Mouse (Mus musculus): ENCODE results near the gene Cyp4a12b.
"Not testable (repeated sequence)": the region's sequence is repeated elsewhere in the genome, so short reads cannot be mapped to it uniquely, and the experiment has no call there.

- TF ChIP-seq CTCF (IDR thresholded peaks at IDR 0.05; ENCODE audit: low read depth, low read length); POLR2A (IDR thresholded peaks at IDR 0.05; ENCODE audit: extremely low read depth, insufficient read depth, low read length): not testable (repeated sequence)
These were observed 62.2 kb downstream of the Cyp4a12b start for GRCm38 (mm10) chr4:115473585-115473984.
